Mouse (Mus musculus) lung, postnatal 4 days (tissue): ENCODE data around the gene Cnnm2.
"Not testable (repeated sequence)": the region's sequence is repeated elsewhere in the genome, so short reads cannot be mapped to it uniquely, and the experiment has no call there.

ENCODE experiments used
- DNase-seq, 2 experiments: peaks; one replicate each; pipeline ENCODE4 v3.0.0; 2021

Gene Cnnm2

GRCm38 (mm10) chr19:46761247-46761946, at the start of gene Cnnm2:
Gene Cnnm2, plus strand, starts transcription at chr19:46761596.
- DNase-seq: peak; percentile 100

- no peak for DNase-seq
Observed at GRCm38 (mm10) chr19:46714234-46714633, 47.2 kb upstream of the Cnnm2 start.

- DNase-seq: no peak
Observed at GRCm38 (mm10) chr19:46715016-46715415, 46.4 kb upstream of the Cnnm2 start.

GRCm38 (mm10) chr19:46718150-46718549, 43.2 kb upstream of the Cnnm2 start:
- no peak for DNase-seq

- DNase-seq: no peak
Observed at GRCm38 (mm10) chr19:46724411-46724810, 37.0 kb upstream of the Cnnm2 start.

- no peak for DNase-seq
Observed at GRCm38 (mm10) chr19:46726142-46726541, 35.3 kb upstream of the Cnnm2 start.

GRCm38 (mm10) chr19:46727140-46727736, 34.2 kb upstream of the Cnnm2 start:
- no peak for DNase-seq

GRCm38 (mm10) chr19:46727945-46728540, 33.4 kb upstream of the Cnnm2 start:
- DNase-seq: no peak

GRCm38 (mm10) chr19:46728909-46729308, 32.5 kb upstream of the Cnnm2 start:
- no peak for DNase-seq

- DNase-seq: no peak
Observed at GRCm38 (mm10) chr19:46731351-46731750, 30.0 kb upstream of the Cnnm2 start.

GRCm38 (mm10) chr19:46732673-46733072, 28.7 kb upstream of the Cnnm2 start:
- not testable (repeated sequence) for DNase-seq

GRCm38 (mm10) chr19:46733626-46734025, 27.8 kb upstream of the Cnnm2 start:
- no peak for DNase-seq

GRCm38 (mm10) chr19:46735241-46735640, 26.2 kb upstream of the Cnnm2 start:
- no peak for DNase-seq

GRCm38 (mm10) chr19:46737106-46737505, 24.3 kb upstream of the Cnnm2 start:
- DNase-seq: no peak

- peak in 1 of 2 experiments; percentile 75 for DNase-seq
Observed at GRCm38 (mm10) chr19:46740341-46741008, 20.9 kb upstream of the Cnnm2 start.

- DNase-seq: no peak
Observed at GRCm38 (mm10) chr19:46741574-46741973, 19.8 kb upstream of the Cnnm2 start.

GRCm38 (mm10) chr19:46744681-46745080, 16.7 kb upstream of the Cnnm2 start:
- DNase-seq: no peak

GRCm38 (mm10) chr19:46747799-46748198, 13.6 kb upstream of the Cnnm2 start:
- no peak for DNase-seq

GRCm38 (mm10) chr19:46752235-46752634, 9.2 kb upstream of the Cnnm2 start:
- no peak for DNase-seq

GRCm38 (mm10) chr19:46755066-46755465, 6.3 kb upstream of the Cnnm2 start:
- peak; percentile 32 to 48 for DNase-seq

- no peak for DNase-seq
Observed at GRCm38 (mm10) chr19:46756221-46756620, 5.2 kb upstream of the Cnnm2 start.

GRCm38 (mm10) chr19:46759096-46759495, 2.3 kb upstream of the Cnnm2 start:
- DNase-seq: no peak

GRCm38 (mm10) chr19:46759909-46760308, 1.5 kb upstream of the Cnnm2 start:
- not testable (repeated sequence) for DNase-seq
